Mouse (Mus musculus) small intestine, adult 2 months (tissue): Measurements from ENCODE around the gene Hist1h4f.
"Not testable (repeated sequence)": the region's sequence is repeated elsewhere in the genome, so short reads cannot be mapped to it uniquely, and the experiment has no call there.

Experiments used
- CTCF ChIP-seq: fragments of 200-500 bp; IDR thresholded peaks from 2 replicates; pipeline ENCODE4 v1.5.1; 2012; ENCODE audit warnings: low read depth, mild to moderate bottlenecking, control low read depth, inconsistent platforms, low read length, moderate library complexity, mixed read lengths; ENCODE audit not compliant: insufficient replicate concordance, insufficient read length; ENCODE audit errors: extremely low read depth
- POLR2A ChIP-seq: fragments of 200-500 bp; IDR thresholded peaks from 2 replicates; pipeline ENCODE4 v1.6.1; 2012; ENCODE audit warnings: low read depth, mild to moderate bottlenecking, control low read depth, inconsistent platforms, low read length, moderate library complexity

GRCm38 (mm10) chr13:23561531-23561882, 10.1 kb upstream of the Hist1h4f start:
- not testable (repeated sequence) for TF ChIP-seq CTCF, POLR2A
